Mouse (Mus musculus) layer of hippocampus, adult 11-12 months (tissue): ENCODE data around the gene Rad51b.

Experiments used
- DNase-seq: peaks from one replicate; pipeline ENCODE4 v3.0.0; 2022; ENCODE audit warnings: low spot score

Rad51b gene

DNA sequence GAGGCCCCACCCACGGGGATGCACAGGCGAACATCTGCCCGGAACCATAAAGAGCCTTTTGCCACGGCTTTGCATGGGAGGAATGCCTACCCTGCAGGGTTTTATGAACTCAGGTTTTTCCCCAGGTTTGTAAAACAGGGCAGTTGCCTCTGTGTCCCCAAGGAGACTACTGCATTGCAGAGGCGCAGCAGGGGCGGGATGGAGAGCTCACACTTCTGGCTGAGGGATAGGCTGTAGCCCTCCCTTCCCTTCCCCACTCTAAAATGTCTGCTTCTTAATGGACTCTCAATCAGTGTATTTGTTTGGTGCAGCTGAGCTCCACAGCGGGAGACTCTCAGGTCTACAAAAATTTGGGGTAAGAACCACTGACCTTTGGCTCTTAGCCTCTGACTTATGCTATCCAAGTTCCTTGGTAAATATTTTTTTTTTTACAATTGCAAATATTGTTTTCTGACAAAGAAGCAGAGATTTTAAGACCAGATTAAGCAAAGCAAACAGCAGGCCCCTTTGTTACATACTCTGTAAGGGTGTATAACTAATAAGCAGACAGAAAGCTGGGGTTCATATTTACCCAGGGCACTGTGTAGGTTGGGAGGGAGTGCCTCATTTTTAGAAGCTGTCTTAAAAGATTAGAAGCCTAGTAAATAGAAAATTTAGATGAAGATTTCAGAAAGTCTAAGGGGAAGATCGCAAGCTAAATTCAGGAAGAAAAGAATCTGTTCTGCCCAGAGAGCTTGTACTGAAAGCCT is 507.9 kb downstream of the Rad51b start:
- DNase-seq: no peak

DNA sequence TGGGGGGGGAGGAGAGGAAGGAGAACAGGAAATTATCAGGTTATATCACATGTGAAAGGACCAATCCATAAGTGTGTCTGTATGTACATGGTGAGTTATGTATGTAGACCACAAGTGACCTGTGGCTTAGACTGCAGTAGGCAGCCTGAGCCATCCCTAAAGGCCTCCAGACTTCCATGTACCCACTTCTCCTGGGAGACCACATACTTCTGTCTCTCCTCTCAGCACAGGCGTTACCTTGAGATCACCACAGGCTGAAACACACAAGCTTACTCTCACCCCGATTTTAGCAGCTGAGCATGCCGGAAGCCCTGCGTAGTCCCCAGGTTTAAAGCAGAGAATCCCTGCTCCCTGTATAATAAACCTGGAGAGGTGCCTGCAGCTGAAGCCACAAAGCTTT is 509.9 kb downstream of the Rad51b start:
- DNase-seq: no peak

DNA sequence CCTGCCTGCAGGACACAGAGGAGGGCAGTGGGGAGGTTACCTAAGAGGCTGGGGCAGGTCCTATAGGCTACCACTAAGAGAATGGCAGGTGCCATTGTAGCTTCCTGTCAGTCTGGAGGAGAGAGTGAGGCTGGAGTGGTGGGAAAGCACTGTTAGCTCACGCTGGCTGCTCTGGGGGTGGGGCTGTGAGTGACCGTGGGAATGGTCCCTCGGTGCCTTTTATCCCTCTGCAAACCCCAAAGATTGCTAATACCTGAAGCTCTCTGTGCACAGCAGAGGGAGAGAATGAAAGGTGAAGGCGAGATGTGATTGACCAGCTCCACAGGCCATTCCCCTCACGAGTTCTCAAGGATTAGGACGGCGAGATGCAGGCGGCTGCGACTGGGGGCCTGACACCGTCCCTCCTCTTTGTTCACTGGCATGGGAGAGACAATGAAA is 510.3 kb downstream of the Rad51b start:
- no peak for DNase-seq

DNA sequence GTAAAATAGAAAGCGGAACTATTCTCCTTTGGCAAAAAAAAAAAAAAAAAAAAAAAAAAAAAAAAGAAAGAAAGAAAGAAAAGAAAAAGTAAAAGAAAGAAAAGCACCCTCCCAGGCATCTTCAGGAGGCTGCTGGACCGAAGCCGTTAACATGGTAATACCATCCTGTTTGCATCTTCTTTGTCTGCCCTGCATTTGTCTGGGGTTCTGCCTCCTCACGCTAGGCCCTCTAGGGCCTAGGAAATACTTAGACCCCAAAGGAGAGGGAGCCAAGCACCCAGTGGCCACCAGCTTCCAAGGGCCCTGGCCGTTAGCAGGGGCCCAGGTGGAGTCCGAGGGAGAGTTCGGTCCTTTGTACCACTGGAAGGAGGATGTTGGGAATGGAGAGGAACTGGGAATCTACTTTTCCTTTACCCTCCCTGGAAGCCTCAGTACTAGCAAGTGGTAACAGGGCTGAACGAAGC is 510.9 kb downstream of the Rad51b start:
- DNase-seq: no peak

DNA sequence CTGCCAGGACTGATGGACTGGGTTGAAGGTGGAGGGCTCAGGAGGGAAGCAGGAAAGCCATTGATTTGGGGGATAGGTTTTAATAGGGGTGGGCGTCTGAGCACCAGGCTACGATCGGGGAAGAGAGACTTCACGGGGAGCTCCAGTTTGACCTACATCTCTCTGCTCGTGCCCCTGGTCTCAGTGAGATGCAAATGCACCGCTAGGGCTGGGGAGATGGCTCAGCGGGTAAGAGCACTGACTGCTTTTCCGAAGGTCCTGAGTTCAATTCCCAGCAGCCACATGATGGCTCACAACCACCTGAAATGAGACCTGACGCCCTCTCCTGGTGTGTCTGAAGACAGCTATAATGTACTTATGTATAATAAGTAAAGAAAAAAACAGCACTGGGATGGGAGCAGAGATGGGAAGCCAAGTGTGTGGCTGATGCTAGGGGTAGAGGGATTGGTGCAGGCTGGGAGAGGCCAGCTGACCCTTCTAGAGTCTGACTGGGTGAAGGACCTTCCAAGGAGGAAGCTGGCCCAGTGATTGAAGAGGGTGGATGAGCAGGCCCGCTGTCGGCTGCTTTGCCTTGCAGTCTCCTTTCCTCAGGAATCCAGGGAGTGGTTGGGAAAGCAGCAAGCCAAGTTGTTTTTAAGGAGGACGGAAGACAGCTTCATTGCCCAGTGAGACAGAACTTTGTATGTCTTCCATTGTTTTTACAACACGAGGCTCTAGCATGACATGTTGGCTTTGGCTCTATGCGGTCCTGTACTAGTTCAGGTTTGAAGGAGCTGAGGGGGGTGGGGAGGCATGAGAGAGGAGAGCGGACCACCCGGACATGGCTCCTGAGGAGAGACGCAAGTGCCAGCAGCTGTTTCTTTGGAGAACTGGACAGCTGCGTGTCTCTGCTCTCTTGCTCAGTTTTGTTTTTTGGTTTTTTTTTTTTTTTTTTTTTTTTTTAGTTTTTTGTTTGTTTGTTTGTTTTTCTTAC is 511.6 kb downstream of the Rad51b start:
- no peak for DNase-seq

GRCm38 (mm10) chr12:79809518-79809917 is 512.4 kb downstream of the Rad51b start:
- DNase-seq: no peak

- DNase-seq: no peak
These were observed 515.3 kb downstream of the Rad51b start for GRCm38 (mm10) chr12:79812422-79812821.

GRCm38 (mm10) chr12:79812838-79813563 is 515.9 kb downstream of the Rad51b start:
- DNase-seq: no peak

- DNase-seq: no peak
These were observed 516.7 kb downstream of the Rad51b start for GRCm38 (mm10) chr12:79813566-79814305.

GRCm38 (mm10) chr12:79814312-79815091 is 517.4 kb downstream of the Rad51b start:
- no peak for DNase-seq

- no peak for DNase-seq
These were observed 519.2 kb downstream of the Rad51b start for GRCm38 (mm10) chr12:79816241-79816640.

DNA sequence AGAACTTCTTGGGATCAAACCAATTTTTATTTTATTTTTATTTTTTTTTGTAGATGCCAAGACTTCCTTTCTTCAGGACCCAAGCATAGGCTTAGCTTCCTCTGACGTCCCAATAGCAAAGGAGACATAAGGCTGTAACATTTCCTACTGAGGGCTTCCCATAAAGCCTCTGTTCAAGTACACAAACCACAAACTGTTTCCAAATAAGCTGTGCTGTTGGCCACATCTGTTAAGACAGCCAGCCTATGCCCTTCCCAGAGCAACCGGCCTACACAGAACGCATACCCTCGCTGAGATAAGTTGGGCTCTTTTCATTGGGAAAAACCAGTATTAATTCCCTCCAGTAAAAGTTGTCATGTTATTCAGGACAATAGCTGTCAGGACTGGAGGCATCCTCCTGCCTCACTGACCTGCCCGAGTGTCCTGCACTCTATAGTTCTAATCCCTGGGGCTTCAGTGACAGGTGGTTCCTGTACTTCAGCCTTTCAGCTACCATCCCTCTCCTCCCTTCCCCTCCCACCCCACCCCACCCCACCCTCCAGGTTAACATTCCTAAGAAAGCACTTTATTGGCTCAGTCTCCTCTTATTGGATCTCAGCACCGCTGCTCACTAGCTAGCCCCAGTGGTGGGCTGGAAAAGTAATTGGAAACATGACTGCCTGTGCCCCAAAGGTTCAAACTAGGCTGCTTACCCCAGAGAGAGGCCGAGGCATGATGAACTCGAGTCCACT is 523.3 kb downstream of the Rad51b start:
- no peak for DNase-seq

- no peak for DNase-seq
These were observed 524.8 kb downstream of the Rad51b start for GRCm38 (mm10) chr12:79821901-79822300.

- no peak for DNase-seq
These were observed 525.3 kb downstream of the Rad51b start for GRCm38 (mm10) chr12:79822401-79822800.

- DNase-seq: no peak
These were observed 528.8 kb downstream of the Rad51b start for GRCm38 (mm10) chr12:79825922-79826321.

- DNase-seq: no peak
These were observed 530.2 kb downstream of the Rad51b start for GRCm38 (mm10) chr12:79827233-79827692.

DNA sequence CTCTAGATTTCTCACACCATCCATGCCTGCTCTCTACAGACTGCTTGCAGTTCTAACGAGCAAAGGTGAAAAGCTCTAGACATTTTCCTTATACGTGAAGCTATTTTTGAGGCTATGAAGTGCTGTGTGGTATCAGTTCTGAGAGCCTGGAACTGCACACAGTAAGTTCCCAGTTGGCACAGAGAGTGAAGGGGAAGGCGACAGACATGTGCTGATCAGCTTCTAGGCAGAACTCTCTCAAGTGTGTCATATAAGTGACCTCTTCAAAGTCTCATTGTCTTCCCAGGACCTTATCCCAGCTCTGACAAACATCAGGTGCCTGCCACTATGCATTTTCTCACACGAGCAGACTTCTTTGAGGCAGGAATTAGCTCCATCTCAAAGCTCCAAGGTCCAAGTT is 530.7 kb downstream of the Rad51b start:
- no peak for DNase-seq

DNA sequence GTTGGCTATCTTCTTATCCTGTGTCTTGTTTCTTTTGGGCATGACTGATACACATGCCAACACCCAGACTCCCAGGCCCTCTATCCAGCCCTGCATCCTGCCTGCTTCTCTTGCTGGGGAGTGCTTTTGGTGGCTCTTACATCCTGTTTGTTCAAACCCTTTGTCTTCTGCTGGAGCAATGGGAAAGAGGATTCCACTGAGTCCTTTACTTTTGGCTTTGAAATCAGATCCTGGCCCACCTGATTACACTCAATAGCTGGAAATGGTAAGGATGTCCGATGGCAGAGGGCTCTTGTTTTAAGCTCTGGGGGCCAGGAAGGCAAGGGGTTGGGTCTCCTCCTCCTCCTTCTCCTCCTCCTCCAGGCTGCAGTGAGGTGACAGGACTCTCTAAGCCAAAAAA is 533.6 kb downstream of the Rad51b start:
- DNase-seq: no peak

GRCm38 (mm10) chr12:79832611-79833010 is 535.5 kb downstream of the Rad51b start:
- no peak for DNase-seq

DNA sequence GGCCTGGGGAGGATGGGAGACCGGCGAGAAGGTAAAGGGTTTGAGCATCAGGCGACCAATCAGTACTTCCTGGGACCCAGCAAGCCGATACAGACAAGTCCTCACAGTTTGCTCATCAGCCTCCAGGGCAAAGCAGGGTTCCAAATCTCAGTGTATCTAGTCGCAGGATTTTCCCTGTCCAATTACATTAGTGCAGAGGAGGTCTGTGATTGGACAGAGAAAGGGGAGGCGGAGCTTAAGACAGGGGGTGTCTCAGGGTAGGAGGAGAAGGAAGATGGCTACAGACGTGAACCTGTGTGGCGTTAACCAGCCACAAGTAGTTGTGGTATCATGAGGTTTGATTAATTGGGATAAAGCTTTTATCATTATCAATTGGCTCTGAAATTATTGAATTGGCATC is 538.4 kb downstream of the Rad51b start:
- DNase-seq: no peak
